In the genomic region with DNA sequence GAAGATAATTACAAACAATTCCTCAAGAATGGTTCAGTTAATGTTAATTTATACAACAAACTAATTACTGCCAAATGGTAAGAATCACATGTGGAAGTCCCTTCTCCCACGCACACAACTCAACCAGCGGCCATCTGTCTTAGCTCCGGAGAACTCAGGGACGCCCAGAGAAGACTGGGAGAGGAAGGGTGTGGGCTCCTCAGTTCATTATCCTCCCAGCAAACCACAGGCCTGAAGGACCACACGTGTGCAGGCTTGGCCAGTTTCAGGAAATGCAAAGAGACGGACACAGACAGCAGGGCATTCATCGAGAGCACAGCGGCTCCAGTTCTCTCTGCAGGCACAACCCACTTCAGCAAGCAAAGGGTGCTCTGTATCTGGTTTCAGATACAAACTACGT, we compare ENCODE assay signal across 10 mouse cellular contexts.
A peak's percentile ranks its signal among the peaks of the same experiment; 100 is the strongest.
DNase-seq lines count a peak whose midpoint lies in the region; ATAC-seq lines count a peak whose summit lies in the region.
"Had no signal": no experiment of that assay in that cellular context is flagged by ENCODE, and none has a peak within 500 bp of the region (broad histone marks: within the 10 kb centered on the region; RNA-seq: fewer than 3 reads in every experiment).

No protein-coding gene starts in this region.

- no peak overlapping the region for H3K9ac ChIP-seq in neural tube, embryonic 13.5 days

- no peaks in the 10 kb centered on the region for H3K9me3 ChIP-seq in neural tube, embryonic 13.5 days

- 57% methylated on average over 9 of the region's 9 CpGs for WGBS in neural tube, embryonic 13.5 days

- H3K4me2 ChIP-seq in neural tube, embryonic 13.5 days, result peak overlapping the region; percentile 33

- no peak for ATAC-seq in neural tube, embryonic 13.5 days (ENCODE audit: low read depth)
- ATAC-seq in CD4-positive, CD25-positive, alpha-beta regulatory T cell, adult 4 months, result no peak
- no peak for ATAC-seq in cerebellum, adult (ENCODE audit: insufficient number of reproducible peaks, low FRiP score, low TSS enrichment)

- peak; percentile 2 for DNase-seq in heart, postnatal 25 days (ENCODE audit: low spot score)
- DNase-seq in heart, postnatal 36 days, result no peak
- DNase-seq in neural tube, embryonic 10.5 days (ENCODE audit: extremely low spot score, low spot score), result no peak
- peak; percentile 30 to 57 for DNase-seq in left cerebral cortex, adult 18-20 months (ENCODE audit: low spot score in 2 of 2)
- no peak for DNase-seq in ovary, postnatal 10 days (ENCODE audit: low spot score)
- DNase-seq: lung, postnatal 14 days had no signal

- no peak overlapping the region for H3K4me3 ChIP-seq in neural tube, embryonic 13.5 days

- intact Hi-C loops in heart, postnatal 25 days (cut with DNase I), result no loop called here
- intact Hi-C loops in heart, postnatal 36 days (cut with DNase I), result no loop called here

- no peaks in the 10 kb centered on the region for H3K27me3 ChIP-seq in neural tube, embryonic 13.5 days
- H3K27me3 ChIP-seq: CH12.LX had no signal

- no peak overlapping the region for H3K27ac ChIP-seq in neural tube, embryonic 13.5 days (replicated peaks)

- no peaks in the 10 kb centered on the region for H3K36me3 ChIP-seq in neural tube, embryonic 13.5 days

- H3K4me1 ChIP-seq in neural tube, embryonic 13.5 days (replicated peaks), result 0 out of 2 replicates have a peak, but pooled peaks cover 4% of the 10 kb centered on the region

Comparison
In these comparisons a context has a peak if more than half of its experiments do, and no peak if none do; other contexts are left out.
1. DNase-seq: peak in heart, postnatal 25 days (single experiment) and left cerebral cortex, adult 18-20 months (2 of 2); none in heart, postnatal 36 days (0 of 2), neural tube, embryonic 10.5 days (single experiment) and ovary, postnatal 10 days (single experiment).